Mouse (Mus musculus): ENCODE results near the gene Ankrd55.

DNA sequence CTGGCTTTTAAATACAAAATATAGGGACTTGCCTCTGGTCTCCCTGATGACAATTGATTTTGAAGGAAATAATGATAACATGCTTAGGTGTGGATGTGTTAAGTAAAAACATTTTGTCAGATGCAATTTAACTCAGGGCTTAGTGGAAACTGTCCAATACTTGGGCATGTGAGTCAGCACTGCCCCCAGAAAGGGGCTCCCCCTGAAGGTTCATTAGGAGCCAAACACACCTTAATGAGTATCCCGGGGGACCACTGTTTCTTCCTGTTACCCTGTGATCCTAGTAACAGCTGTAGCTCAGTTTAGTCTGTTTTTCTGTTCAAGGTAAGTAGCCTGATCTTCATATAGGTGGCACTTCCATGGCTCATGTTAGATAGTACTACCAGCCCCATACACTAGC is 102.0 kb downstream of the Ankrd55 start:
- no peak for TF ChIP-seq CTCF (IDR thresholded peaks at IDR 0.05)
- TF ChIP-seq POLR2A (IDR thresholded peaks at IDR 0.05; ENCODE audit: insufficient read depth, low read depth, low read length), result no peak
